Mouse (Mus musculus) heart, embryonic 16.5 days (tissue): Measurements from ENCODE around the gene Gm10097. TPM values are rescaled to one million over a fixed set of nuclear protein-coding genes. Genes with fewer than 3 reads are reported as not detected.
A peak's percentile ranks its signal among the peaks of the same experiment; 100 is the strongest.

Experiments used
- ATAC-seq: fragments of 200-750 bp; cut with Nextera tagmentation; replicated peaks from 2 replicates; pipeline ENCODE4 v1.8.0; 2017; ENCODE audit warnings: moderate number of reproducible peaks; ENCODE audit not compliant: insufficient read depth, low FRiP score; ENCODE audit errors: extremely low read depth
- H3K27ac ChIP-seq: fragments of 300-500 bp; sonication (generic); 2 replicates; pipeline ENCODE4 v1.5.1; 2014; ENCODE audit warnings: mild to moderate bottlenecking, low read length, control low read depth, moderate library complexity
- H3K27me3 ChIP-seq: fragments of 300-500 bp; sonication (generic); 2 replicates; pipeline ENCODE4 v1.6.1; 2014; ENCODE audit warnings: low read length, mixed read lengths; ENCODE audit not compliant: control insufficient read depth, insufficient read depth
- H3K36me3 ChIP-seq: fragments of 300-500 bp; sonication (generic); 2 replicates; pipeline ENCODE4 v1.6.1; 2014; ENCODE audit not compliant: control insufficient read depth, insufficient read depth
- H3K4me1 ChIP-seq: fragments of 300-500 bp; sonication (generic); 2 replicates; pipeline ENCODE4 v1.6.1; 2014; ENCODE audit warnings: low read length, mixed read lengths; ENCODE audit not compliant: control insufficient read depth, insufficient read depth
- H3K4me2 ChIP-seq: fragments of 300-500 bp; sonication (generic); 2 replicates; pipeline ENCODE4 v1.6.1; 2014; ENCODE audit warnings: low read depth, mild to moderate bottlenecking, control low read depth, low read length
- H3K4me3 ChIP-seq: fragments of 300-500 bp; sonication (generic); 2 replicates; pipeline ENCODE4 v1.5.1; 2014; ENCODE audit warnings: mild to moderate bottlenecking, control low read depth, low read length
- H3K9ac ChIP-seq: fragments of 300-500 bp; sonication (generic); 2 replicates; pipeline ENCODE4 v1.6.1; 2014; ENCODE audit warnings: low read length, control low read depth
- H3K9me3 ChIP-seq: fragments of 300-500 bp; sonication (generic); replicated peaks from 2 replicates; pipeline ENCODE4 v1.6.1; 2016; ENCODE audit warnings: low read length; ENCODE audit not compliant: control insufficient read depth
- WGBS: fragments of 180-500 bp; shearing (Covaris S2); extraction: QIAGEN DNeasy Blood & Tissue Kit; methylation state at CpG from one replicate; pipeline ENCODE4 v1.1.7; 2014; 5-methylcytosine and 5-hydroxymethylcytosine counted together
- polyA plus RNA-seq: library from polyadenylated mRNA; unstranded; fragments of >200 nt; fragmentation: Nextera tagmentation; extraction: Ambion mirVana; gene quantifications from 2 replicates; pipeline ENCODE4 v1.2.1, GENCODE M21; 2015

Gene Gm10097
- polyA plus RNA-seq, 1 experiment from 2014 or later, result 1.4 TPM

DNA sequence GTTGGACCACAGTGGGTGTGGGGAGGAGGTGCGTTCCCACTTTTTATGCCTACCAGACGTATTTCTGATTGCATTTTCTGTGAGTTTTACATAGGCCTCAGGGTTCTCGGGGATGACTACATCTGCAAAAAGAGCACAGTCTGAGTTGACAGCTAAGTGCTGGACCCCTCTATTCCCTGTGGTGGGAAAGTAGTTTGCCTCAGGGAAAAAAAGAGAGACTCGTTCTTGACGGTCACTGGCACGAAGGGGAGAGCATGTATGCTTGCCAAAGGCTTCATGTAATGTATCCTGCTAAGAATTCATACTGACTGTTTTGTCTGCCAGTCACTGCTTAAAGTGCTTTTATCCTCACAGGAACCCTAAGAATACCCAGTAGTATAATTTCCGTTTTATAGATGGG, 23.8 kb upstream of the Gm10097 start:
- Histone ChIP-seq H3K4me2 (no peak overlapping the region), H3K9me3 (no peaks in the 10 kb centered on the region), H3K36me3 (peaks cover 59% of the 10 kb centered on the region), H3K27me3 (no peaks in the 10 kb centered on the region), H3K4me1 (no peaks in the 10 kb centered on the region), H3K27ac (no peak overlapping the region), H3K4me3 (no peak overlapping the region), H3K9ac (no peak overlapping the region)
- ATAC-seq, result no peak
- WGBS, result 86% methylated on average over 7 of the region's 7 CpGs

DNA sequence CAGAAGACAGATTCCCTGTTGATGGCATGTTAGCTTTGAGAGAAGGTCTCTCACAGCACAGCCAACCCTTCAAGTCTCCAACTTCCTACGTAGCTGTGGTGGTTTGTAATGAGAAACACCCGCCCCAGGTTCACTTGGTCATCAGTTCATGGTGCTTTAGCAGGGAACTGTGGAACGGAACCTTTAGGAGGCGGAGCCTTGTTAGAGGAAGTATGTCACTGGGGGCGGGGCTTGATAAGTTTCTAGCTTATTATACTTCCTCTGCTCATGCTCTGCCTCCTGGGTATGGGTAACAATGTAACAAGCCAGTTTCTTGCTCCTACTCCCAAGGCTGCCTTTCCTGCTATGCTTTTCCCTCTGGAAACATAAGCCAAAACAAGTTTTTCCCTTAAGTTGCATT, 23.3 kb upstream of the Gm10097 start:
- no peaks in the 10 kb centered on the region for H3K4me1 ChIP-seq
- no peak overlapping the region for H3K4me3 ChIP-seq
- H3K27me3 ChIP-seq, result no peaks in the 10 kb centered on the region
- H3K9me3 ChIP-seq, result no peaks in the 10 kb centered on the region
- peaks cover 55% of the 10 kb centered on the region for H3K36me3 ChIP-seq
- no peak overlapping the region for H3K27ac ChIP-seq
- ATAC-seq, result no peak
- H3K9ac ChIP-seq, result no peak overlapping the region
- WGBS, result 88% methylated on average over 5 of the region's 5 CpGs
- no peak overlapping the region for H3K4me2 ChIP-seq

DNA sequence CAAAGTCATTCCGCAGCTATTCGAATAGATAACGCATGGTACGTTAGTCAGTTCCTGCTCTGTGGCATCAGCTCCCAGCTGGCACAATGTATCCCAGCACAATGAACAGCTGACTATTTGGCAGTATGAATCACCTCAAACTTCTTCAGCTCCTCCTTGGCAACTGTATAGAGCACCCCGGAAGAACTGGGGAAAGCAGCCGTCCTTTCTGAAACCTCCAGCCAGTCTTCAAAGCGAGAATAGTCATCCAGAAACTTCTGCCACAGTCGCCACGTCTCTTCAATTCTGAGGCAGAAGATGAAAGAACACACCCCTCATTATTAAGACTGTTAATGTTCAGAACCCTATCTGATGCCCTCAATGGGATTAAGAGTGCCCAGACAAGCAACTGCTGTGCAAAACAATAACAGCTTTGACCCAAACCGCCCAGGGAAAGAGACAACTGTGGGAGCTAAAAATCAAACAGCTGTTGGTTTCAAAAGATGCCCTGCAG, 12.7 kb upstream of the Gm10097 start:
- Histone ChIP-seq H3K36me3 (peaks cover 39% of the 10 kb centered on the region), H3K9me3 (no peaks in the 10 kb centered on the region), H3K27me3 (no peaks in the 10 kb centered on the region), H3K9ac (no peak overlapping the region), H3K4me1 (peaks cover 19% of the 10 kb centered on the region), H3K4me3 (no peak overlapping the region), H3K27ac (no peak overlapping the region), H3K4me2 (no peak overlapping the region)
- ATAC-seq, result no peak
- WGBS, result 88% methylated on average over 10 of the region's 10 CpGs

DNA sequence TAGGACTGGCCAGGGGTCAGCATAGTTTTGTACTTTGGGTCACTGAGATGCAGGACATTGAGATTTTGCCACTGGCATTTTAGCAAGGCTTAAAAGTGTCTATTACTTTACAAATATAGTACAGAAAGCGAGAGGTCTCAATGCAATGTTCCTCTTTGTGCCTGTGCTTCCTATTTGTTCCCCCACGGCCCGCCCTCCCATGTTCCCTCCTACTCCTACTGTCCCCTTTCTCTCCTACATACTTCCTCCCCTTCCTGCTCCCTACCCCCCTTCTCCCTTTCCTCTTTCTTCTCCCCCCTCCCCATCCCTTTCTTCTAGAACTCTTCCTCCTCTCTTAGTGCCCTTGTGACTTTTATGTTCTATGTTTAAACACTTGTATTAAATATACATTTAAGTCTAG, 12.1 kb upstream of the Gm10097 start:
- no peaks in the 10 kb centered on the region for H3K27me3 ChIP-seq
- ATAC-seq, result no peak
- H3K36me3 ChIP-seq, result peaks cover 36% of the 10 kb centered on the region
- H3K4me3 ChIP-seq, result no peak overlapping the region
- H3K9me3 ChIP-seq, result no peaks in the 10 kb centered on the region
- H3K4me1 ChIP-seq, result peaks cover 19% of the 10 kb centered on the region
- 75% methylated on average over 3 of the region's 3 CpGs for WGBS
- no peak overlapping the region; the same call in 1 of the 2 replicates for H3K27ac ChIP-seq
- H3K4me2 ChIP-seq, result no peak overlapping the region
- H3K9ac ChIP-seq, result no peak overlapping the region

DNA sequence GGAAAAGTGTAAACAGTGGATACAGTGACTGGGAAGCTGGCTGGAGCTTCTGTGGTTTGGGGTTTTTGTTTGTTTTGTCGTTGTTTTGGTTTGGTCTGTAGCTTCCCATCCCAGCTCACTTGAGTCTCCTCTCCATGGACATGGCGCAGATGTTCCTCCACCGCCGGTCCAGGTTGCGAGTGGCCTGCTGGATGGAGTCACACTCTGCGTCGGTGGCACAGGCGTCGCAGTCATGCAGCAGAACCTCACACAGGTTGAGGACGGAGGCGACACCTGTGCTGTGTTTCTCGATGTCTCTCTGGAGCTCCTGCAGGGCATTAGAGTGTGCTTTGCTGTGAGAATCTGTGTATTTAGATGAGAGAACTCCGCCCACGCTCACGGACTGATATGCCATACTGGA, 11.3 kb upstream of the Gm10097 start:
- H3K4me3 ChIP-seq, result no peak overlapping the region
- no peak overlapping the region for H3K9ac ChIP-seq
- peaks cover 31% of the 10 kb centered on the region for H3K36me3 ChIP-seq
- WGBS, result 90% methylated on average over 15 of the region's 15 CpGs
- H3K27me3 ChIP-seq, result no peaks in the 10 kb centered on the region
- no peaks in the 10 kb centered on the region for H3K9me3 ChIP-seq
- H3K27ac ChIP-seq, result peak overlapping the region; percentile 11
- peaks cover 19% of the 10 kb centered on the region for H3K4me1 ChIP-seq
- no peak for ATAC-seq
- H3K4me2 ChIP-seq, result no peak overlapping the region

DNA sequence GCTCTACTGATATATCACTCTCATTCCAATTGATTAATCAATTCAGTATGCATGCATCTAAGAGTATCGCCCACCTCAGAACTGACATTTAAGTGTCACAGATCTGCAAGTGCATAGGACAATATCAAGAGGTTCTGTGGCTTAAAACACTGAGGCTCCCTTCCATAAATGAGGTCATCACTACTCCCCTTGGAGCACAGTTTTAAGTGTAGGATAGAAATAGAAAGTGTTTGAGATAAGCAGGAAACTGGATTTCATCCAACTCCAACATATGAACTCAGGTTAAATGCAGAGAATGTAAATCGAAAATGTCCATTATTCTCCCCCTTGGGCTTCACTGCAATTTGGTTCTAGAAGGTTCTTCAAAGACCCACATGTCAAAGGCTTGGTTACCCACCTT, 10.1 kb upstream of the Gm10097 start:
- Histone ChIP-seq H3K9me3 (no peaks in the 10 kb centered on the region), H3K27me3 (no peaks in the 10 kb centered on the region), H3K4me2 (peak overlapping the region; percentile 18), H3K36me3 (peaks cover 27% of the 10 kb centered on the region), H3K27ac (peak overlapping the region; percentile 82), H3K4me1 (peaks cover 24% of the 10 kb centered on the region), H3K9ac (no peak overlapping the region), H3K4me3 (no peak overlapping the region)
- ATAC-seq, result peak; percentile 56; the same call in 1 of the 2 replicates
- WGBS, result 32% methylated on average over 2 of the region's 2 CpGs

DNA sequence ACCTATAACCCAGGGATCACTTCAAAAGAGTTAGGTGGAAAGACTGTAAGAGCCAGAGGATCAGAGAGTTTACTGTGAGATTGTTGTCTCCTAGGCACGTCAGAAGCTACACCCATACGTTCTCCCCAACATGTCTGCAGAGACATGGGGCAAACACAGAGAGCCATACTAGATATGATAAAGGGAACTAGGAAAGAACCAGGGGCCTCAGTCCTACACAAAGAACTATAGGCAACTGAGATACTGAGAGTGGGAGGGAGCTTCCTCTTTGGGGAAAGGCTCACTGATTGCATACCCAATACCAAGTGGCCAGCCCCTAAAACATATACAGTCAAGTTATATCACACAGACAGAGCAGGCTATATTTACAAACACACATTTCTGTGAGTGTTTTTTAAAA, 9.0 kb upstream of the Gm10097 start:
- H3K36me3 ChIP-seq, result peaks cover 25% of the 10 kb centered on the region
- 51% methylated on average over 2 of the region's 2 CpGs for WGBS
- peaks cover 24% of the 10 kb centered on the region for H3K4me1 ChIP-seq
- H3K27ac ChIP-seq, result peak overlapping the region; percentile 26; the same call in 1 of the 2 replicates
- no peaks in the 10 kb centered on the region for H3K27me3 ChIP-seq
- H3K9ac ChIP-seq, result no peak overlapping the region
- no peak overlapping the region for H3K4me3 ChIP-seq
- no peak for ATAC-seq
- no peak overlapping the region for H3K4me2 ChIP-seq
- no peaks in the 10 kb centered on the region for H3K9me3 ChIP-seq

DNA sequence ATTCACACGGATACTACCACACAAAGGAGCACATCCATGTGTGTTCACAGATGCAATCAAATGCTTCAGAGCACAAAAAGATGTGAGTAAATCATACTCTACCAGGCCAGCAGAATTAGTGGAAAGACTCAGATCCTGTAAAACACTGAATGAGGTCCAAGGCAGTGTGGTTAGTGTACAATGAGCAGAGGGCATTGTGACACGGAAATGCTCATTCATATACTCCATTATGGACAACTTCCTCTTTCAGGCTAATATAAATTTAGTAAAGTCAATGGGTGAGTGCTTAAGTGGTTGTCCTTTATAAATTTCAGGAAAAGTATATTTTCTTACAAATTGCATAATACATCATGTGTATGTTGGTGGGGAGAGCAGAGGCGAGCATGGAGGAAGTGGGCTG, 1.9 kb upstream of the Gm10097 start:
- Histone ChIP-seq H3K36me3 (peaks cover 4% of the 10 kb centered on the region; the same call in 1 of the 2 replicates), H3K27me3 (no peaks in the 10 kb centered on the region), H3K9me3 (no peaks in the 10 kb centered on the region), H3K4me1 (peaks cover 5% of the 10 kb centered on the region; the same call in 1 of the 2 replicates), H3K4me2 (peak overlapping the region; percentile 57), H3K9ac (no peak overlapping the region), H3K4me3 (peak overlapping the region; percentile 40; the same call in 1 of the 2 replicates), H3K27ac (no peak overlapping the region)
- WGBS, result 83% methylated on average over 3 of the region's 3 CpGs
- no peak for ATAC-seq

DNA sequence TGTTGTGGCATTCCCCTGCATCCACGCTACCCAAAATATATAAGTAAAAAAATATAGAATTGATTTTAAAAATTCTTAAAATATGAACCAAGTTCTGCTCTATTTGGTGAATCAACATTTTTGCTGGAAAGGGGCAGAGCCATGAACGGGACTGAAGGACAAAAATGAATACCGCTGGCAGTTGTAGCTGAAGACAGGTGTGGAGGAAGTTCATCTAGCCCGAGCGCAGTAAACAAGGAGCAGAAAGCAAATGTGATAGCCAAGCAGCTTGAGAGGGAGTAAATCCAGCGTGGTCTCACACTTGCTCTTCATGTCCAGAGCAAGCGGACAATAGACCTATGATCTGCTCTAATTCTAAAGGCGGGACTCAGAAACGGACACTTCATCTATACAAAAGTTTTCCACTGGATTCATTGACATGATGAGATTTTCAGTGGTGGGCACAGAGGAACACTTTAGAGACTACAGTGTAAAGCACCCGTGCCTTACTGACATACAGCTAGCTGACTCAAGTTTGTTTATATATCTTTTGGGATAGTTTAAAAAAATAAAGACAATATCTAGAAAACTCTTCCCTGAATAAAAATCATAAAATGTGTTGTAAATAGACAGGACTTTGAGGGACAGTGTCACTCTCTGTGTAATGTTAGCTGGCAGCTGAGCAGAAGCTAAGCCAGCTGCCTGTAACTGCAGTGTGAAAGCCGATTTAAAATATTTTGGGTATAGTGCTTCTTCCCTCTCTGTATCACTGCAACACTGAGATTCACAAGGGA, 1.4 kb downstream of the Gm10097 start:
- Histone ChIP-seq H3K9me3 (no peaks in the 10 kb centered on the region), H3K4me2 (peak overlapping the region; percentile 54), H3K27me3 (no peaks in the 10 kb centered on the region), H3K36me3 (peaks cover 12% of the 10 kb centered on the region), H3K4me3 (peak overlapping the region; percentile 39), H3K4me1 (no peaks in the 10 kb centered on the region; the same call in 1 of the 2 replicates), H3K9ac (peak overlapping the region; percentile 74), H3K27ac (peak overlapping the region; percentile 86)
- ATAC-seq, result no peak
- WGBS, result 83% methylated on average over 11 of the region's 11 CpGs
